Mouse (Mus musculus) embryonic stem cell, embryonic (primary cell): ENCODE results near the gene Moxd1.

ENCODE experiments used
- CTCF ChIA-PET, 4 experiments: fragments of 300-600 bp in 2 of 4; fragments of 350-600 bp in 2 of 4; sonication (Branson Sonifier 250); formaldehyde crosslinking; loops; one replicate each; lab custom pipeline; 2022; ENCODE audit warnings: inconsistent platforms in 2 of 4; lab: Charles Lee
- POLR2A ChIA-PET, 4 experiments: fragments of 300-600 bp in 2 of 4; fragments of 350-600 bp in 2 of 4; sonication (Branson Sonifier 250); formaldehyde crosslinking; loops; one replicate each; lab custom pipeline; 2022; ENCODE audit warnings: antibody characterized with exemption in 4 of 4, inconsistent platforms in 1 of 4; lab: Charles Lee

Gene Moxd1

DNA sequence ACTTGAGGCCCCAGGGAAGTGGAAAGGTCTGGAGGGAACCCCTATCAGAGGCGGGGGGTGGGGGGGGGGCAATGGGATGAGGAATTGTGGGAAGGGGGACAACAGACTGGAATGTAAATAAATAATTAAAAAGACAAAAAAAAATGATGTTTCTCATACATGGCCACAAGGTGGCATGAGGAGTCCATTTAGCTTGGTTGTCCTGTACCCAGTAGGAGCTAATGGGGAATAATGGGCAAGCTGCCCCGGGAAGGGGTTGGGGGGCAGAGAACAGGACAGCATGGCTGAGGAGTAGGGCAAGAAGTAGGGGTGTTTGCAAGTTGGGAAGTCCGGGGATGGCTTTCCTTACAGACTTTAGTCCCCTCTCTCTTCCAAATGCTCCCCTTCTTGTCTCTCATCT, 109.5 kb downstream of the Moxd1 start:
- POLR2A ChIA-PET = interaction anchor here in 3 of 4 experiments (0.6 to 1.6 kb wide), 8 partner anchors 12 to 325 kb away, joined by 3 to 10 read pairs (median 4); partner anchors contain the start of gene Ccn2 (in 1 of the 3)
- CTCF ChIA-PET = interaction anchor here (0.6 to 2.3 kb wide), 24 partner anchors 11 to 520 kb away, joined by 3 to 17 read pairs (median 6); no protein-coding TSS in a partner anchor

DNA sequence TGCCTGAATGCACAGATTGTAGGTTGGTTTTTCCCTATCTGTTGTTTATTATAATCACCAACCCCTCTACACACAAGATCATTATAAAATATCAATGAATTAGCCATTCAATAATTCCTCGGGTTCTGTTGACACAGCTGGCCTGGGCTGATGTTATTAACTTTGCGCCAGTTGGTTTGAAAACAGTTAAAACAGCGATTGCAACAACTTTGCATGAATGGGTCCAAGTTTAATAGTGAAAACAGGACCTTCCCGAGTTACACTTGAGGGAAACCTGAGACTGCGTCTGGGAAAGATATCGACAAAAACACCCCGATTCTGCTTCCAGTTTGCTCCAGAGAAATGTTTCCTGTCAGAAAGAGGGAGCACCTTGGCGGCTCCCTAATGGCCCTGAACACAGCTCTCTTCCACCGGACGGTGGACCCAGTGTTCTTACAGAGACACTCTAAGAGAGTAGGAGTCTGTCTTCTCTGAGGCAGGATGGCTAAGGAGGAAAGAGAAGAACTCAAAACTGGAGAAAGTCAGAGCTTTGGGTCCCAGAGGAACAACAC, 116.4 kb downstream of the Moxd1 start:
- ChIA-PET CTCF (interaction anchor here in 1 of 4 experiments (1.3 kb wide), 1 partner anchor 27 kb away, joined by 4 read pairs; no protein-coding TSS in a partner anchor), POLR2A (interaction anchor here in 1 of 4 experiments (0.6 kb wide), 1 partner anchor 66 kb away, joined by 3 read pairs; no protein-coding TSS in a partner anchor)

DNA sequence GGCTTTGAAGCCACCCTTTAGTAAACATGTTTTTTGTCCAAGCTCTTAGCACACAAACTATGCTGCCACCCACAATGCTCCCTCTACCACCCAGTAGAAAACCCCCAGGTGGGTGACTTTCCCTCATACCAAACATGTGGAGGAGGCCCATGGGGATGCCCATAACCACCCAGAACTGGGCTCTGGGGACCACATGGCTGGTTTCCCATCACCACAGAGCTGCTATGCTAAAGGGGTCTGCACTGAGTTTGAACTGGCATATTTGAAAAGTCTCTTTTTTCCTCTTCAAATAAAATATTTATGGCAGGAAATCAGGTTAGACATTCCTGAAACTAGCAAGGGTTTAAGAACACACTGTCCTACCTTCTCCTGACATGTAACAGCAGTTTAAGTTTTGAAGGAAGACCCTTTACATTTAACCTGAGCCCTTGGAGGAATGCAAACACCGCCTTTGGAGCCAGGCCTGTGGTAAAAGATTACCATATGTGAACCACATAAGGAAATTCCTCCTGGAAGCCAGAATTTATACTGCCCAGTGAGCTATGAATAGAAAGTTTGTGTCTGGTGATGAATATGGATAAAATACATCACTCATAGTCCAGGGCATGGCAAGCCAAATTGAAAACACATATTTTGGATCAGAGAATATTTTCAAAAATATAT, 117.4 kb downstream of the Moxd1 start:
- ChIA-PET POLR2A (no interaction called here), CTCF (interaction anchor here in 1 of 4 experiments (1.3 kb wide), 1 partner anchor 28 kb away, joined by 4 read pairs; no protein-coding TSS in a partner anchor)

DNA sequence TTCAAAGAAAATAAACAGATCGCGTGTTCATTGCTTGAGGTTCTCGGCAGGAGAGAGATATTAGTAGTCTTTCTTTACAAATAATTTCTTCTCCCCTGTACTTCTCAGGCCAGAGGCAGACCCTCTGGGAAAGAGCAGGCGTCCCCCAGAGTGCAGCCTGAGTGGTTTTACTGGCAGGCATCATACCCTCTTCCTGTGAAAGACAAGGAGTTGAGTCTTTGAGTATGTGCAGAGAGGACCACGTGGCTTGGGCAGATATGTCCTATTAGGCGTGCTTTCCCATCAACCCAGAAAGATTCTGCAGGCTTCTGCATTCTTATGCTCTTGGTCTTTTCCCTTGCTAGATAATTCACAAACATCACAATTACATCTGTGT, 117.9 kb downstream of the Moxd1 start:
- ChIA-PET POLR2A (no interaction called here), CTCF (interaction anchor here in 1 of 4 experiments (1.3 kb wide), 1 partner anchor 29 kb away, joined by 4 read pairs; no protein-coding TSS in a partner anchor)

DNA sequence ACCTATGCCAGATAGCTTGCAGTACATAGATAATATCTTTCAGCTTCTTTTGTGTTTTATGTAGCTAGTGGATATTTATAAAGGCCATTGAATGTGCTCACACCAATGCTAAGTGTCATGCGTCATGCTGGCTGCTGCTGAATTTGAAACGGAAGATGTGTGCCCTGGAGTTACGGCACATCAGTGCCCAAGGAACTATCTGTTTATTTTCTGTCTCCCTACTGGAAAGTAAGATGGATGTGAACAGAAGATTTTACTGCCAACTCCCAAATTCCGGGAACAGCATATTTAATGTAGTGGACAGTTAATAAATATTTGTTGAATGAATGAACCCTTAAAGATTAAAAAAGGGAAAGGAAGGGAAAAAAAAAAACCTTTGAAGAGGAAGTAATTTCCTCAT, 119.8 kb downstream of the Moxd1 start:
- ChIA-PET CTCF (no interaction called here), POLR2A (no interaction called here)
